Mouse (Mus musculus) embryonic facial prominence, embryonic 11.5 days (tissue): ENCODE results near the gene Aox2. TPM values are rescaled to one million over a fixed set of nuclear protein-coding genes. Genes with fewer than 3 reads are reported as not detected.

ENCODE experiments used
- ATAC-seq: fragments of 200-750 bp; cut with Nextera tagmentation; replicated peaks from 2 replicates; pipeline ENCODE4 v1.8.0; 2017; ENCODE audit warnings: low read depth; ENCODE audit not compliant: insufficient number of reproducible peaks, low FRiP score, low TSS enrichment
- DNase-seq: peaks from one replicate; pipeline ENCODE4 v3.0.0-alpha.2; 2015; ENCODE audit warnings: low spot score
- H3K27ac ChIP-seq: fragments of 300-500 bp; sonication (generic); replicated peaks from 2 replicates; pipeline ENCODE4 v1.5.1; 2014; ENCODE audit warnings: mild to moderate bottlenecking, low read depth, low read length, control low read depth
- H3K27me3 ChIP-seq: fragments of 300-500 bp; sonication (generic); 2 replicates; pipeline ENCODE4 v1.6.1; 2014; ENCODE audit warnings: mild to moderate bottlenecking, low read length, moderate library complexity, mixed read lengths; ENCODE audit not compliant: control insufficient read depth, insufficient read depth
- H3K36me3 ChIP-seq: fragments of 300-500 bp; sonication (generic); replicated peaks from 2 replicates; pipeline ENCODE4 v1.6.1; 2014; ENCODE audit warnings: low read depth, mild to moderate bottlenecking, low read length, moderate library complexity, mixed read lengths; ENCODE audit not compliant: control insufficient read depth, insufficient read depth
- H3K4me1 ChIP-seq: fragments of 300-500 bp; sonication (generic); 2 replicates; pipeline ENCODE4 v1.6.1; 2014; ENCODE audit warnings: low read length, mixed read lengths; ENCODE audit not compliant: control insufficient read depth, insufficient read depth
- H3K4me2 ChIP-seq: fragments of 300-500 bp; sonication (generic); 2 replicates; pipeline ENCODE4 v1.6.1; 2014; ENCODE audit warnings: low read depth, mild to moderate bottlenecking, control low read depth, low read length, moderate library complexity
- H3K4me3 ChIP-seq: fragments of 300-500 bp; sonication (generic); 2 replicates; pipeline ENCODE4 v1.5.1; 2014; ENCODE audit warnings: low read depth, low read length, control low read depth
- H3K9ac ChIP-seq: fragments of 300-500 bp; sonication (generic); replicated peaks from 2 replicates; pipeline ENCODE4 v1.6.1; 2014; ENCODE audit warnings: mild to moderate bottlenecking, control low read depth, low read length
- H3K9me3 ChIP-seq: fragments of 300-500 bp; sonication (generic); replicated peaks from 2 replicates; pipeline ENCODE4 v1.6.1; 2016; ENCODE audit warnings: mild to moderate bottlenecking, low read length, inconsistent platforms, mixed read lengths; ENCODE audit not compliant: control insufficient read depth
- WGBS: fragments of 180-500 bp; shearing (Covaris S2); extraction: QIAGEN DNeasy Blood & Tissue Kit; methylation state at CpG from one replicate; pipeline ENCODE4 v1.1.7; 2014; 5-methylcytosine and 5-hydroxymethylcytosine counted together
- polyA plus RNA-seq: library from polyadenylated mRNA; unstranded; fragments of >200 nt; fragmentation: Nextera tagmentation; extraction: Ambion mirVana; gene quantifications from 2 replicates; pipeline ENCODE4 v1.2.1, GENCODE M21; 2014

Aox2 gene
- polyA plus RNA-seq, 1 experiment from 2014 or later, result not detected

DNA sequence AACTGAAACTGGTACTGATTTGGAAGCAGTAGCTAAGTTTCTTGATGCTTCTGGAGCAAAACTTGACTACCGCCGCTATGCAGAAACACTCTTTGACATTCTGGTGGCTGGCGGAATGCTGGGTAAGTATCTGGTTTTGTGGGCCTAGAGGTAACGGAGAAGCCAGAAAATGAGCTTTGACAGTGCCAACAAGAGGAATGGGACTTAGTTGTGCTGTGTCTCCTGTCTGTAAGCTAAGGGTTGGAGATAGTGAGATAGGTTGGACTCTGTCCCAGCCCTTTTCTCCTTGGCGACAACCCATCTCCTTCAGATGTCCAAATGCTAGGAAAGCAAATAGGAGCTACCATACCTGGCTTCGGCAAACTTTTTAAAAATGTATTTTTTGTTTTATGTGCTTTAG is 119.6 kb downstream of the Aox2 start:
- ATAC-seq, result no peak
- H3K27me3 ChIP-seq, result no peaks in the 10 kb centered on the region
- no peak overlapping the region for H3K4me2 ChIP-seq
- DNase-seq, result no peak
- H3K4me3 ChIP-seq, result no peak overlapping the region
- H3K9ac ChIP-seq, result no peak overlapping the region
- H3K27ac ChIP-seq, result no peak overlapping the region
- WGBS, result 94% methylated on average over 6 of the region's 6 CpGs
- H3K36me3 ChIP-seq, result peaks cover 20% of the 10 kb centered on the region
- H3K9me3 ChIP-seq, result no peaks in the 10 kb centered on the region
- no peaks in the 10 kb centered on the region for H3K4me1 ChIP-seq

DNA sequence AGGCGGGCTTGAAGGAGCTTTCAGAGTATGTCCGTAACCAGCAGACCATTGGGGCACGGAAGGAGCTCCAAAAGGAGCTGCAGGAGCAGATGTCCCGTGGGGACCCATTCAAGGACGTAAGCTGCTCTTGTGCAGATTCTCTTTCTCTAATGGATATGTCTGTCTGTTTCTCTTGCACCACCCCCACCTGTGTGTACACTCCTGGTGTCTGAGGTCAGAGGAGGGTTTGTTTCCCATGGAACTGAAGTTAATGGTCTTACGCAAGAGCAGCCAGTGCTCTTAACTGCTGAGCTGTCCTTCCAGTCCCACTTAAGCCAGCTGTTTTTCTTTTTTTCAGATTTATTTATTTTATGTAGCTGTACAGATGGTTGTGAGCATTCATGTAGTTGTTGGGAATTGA is 123.3 kb downstream of the Aox2 start:
- H3K36me3 ChIP-seq, result peaks cover 21% of the 10 kb centered on the region

DNA sequence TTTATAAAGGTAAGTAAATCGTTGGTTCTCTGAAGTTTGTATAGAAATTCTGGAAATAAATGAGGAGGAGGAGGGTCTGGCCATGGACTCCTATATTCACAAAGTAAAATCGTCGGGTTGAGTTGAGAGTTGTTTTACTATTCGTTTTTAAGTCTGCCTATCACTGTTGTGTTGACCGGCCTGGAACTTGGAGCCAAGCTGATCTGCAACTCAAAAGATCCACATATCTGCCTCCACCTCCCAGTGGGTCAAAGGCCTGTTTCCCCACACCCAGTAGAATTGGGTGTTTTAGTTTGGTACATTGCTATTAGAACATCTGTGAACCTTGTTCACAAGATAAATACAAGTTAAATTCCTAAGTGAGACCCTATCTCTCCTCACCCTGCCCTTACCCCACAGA is 125.6 kb downstream of the Aox2 start:
- DNase-seq (no peak), ATAC-seq (no peak)
- H3K27me3 ChIP-seq, result no peaks in the 10 kb centered on the region
- H3K27ac ChIP-seq, result no peak overlapping the region
- 94% methylated on average over 5 of the region's 5 CpGs for WGBS
- no peak overlapping the region for H3K4me3 ChIP-seq
- H3K4me2 ChIP-seq, result no peak overlapping the region
- H3K4me1 ChIP-seq, result no peaks in the 10 kb centered on the region
- H3K9ac ChIP-seq, result no peak overlapping the region
- no peaks in the 10 kb centered on the region for H3K9me3 ChIP-seq
- H3K36me3 ChIP-seq, result peaks cover 17% of the 10 kb centered on the region

More for the DNA sequence above, 123.3 kb downstream of the Aox2 start:
- Histone ChIP-seq H3K27me3 (no peaks in the 10 kb centered on the region), H3K4me2 (no peak overlapping the region), H3K4me3 (no peak overlapping the region), H3K27ac (no peak overlapping the region), H3K4me1 (no peaks in the 10 kb centered on the region), H3K9me3 (no peaks in the 10 kb centered on the region), H3K9ac (no peak overlapping the region)
- ATAC-seq, result no peak
- 92% methylated on average over 6 of the region's 6 CpGs for WGBS
- no peak for DNase-seq

DNA sequence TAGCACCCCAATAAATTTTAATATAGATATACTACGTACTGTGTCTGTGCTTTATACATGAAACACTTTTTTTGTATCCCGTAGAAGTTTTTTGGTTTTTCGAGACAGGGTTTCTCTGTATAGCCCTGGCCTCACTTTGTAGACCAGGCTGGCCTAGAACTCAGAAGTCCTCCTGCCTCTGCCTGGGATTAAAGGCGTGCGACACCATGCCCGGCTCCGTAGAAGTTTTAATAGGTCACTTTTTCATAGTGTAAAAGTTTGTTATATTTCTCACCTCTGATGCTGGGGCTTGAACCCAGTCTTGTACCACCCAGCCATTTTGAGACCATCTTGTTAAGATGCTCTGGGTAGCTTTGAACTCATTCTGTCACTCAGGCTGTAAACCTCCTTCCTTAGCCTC is 129.2 kb downstream of the Aox2 start:
- Histone ChIP-seq H3K4me3 (no peak overlapping the region), H3K9me3 (no peaks in the 10 kb centered on the region), H3K27ac (no peak overlapping the region), H3K9ac (no peak overlapping the region), H3K36me3 (peaks cover 14% of the 10 kb centered on the region), H3K4me2 (no peak overlapping the region), H3K4me1 (no peaks in the 10 kb centered on the region), H3K27me3 (no peaks in the 10 kb centered on the region)
- WGBS, result 94% methylated on average over 7 of the region's 7 CpGs
- ATAC-seq (no peak), DNase-seq (no peak)

DNA sequence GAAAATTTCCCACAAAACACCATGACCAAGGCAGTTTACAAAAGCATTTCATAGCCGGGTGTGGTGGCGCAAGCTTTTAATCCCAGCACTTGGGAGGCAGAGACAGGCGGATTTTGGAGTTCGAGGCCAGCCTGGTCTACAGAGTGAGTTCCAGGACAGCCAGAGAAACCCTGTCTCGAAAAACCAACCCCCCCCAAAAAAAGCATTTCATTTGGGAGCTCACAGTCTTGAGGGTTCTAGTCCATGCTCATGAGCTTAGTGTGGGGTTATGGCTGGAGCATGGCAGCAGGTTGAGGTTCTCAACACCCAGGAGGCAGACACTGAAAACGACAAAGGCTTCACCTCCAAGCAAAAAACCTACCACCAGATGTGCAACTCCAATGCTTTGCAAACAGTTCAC is 130.0 kb downstream of the Aox2 start:
- no peak for ATAC-seq
- H3K36me3 ChIP-seq, result peaks cover 12% of the 10 kb centered on the region
- H3K27me3 ChIP-seq, result no peaks in the 10 kb centered on the region
- no peaks in the 10 kb centered on the region for H3K4me1 ChIP-seq
- WGBS, result 89% methylated on average over 6 of the region's 6 CpGs
- H3K4me3 ChIP-seq, result no peak overlapping the region
- H3K9ac ChIP-seq, result no peak overlapping the region
- H3K4me2 ChIP-seq, result no peak overlapping the region
- no peaks in the 10 kb centered on the region for H3K9me3 ChIP-seq
- DNase-seq, result no peak
- no peak overlapping the region for H3K27ac ChIP-seq

DNA sequence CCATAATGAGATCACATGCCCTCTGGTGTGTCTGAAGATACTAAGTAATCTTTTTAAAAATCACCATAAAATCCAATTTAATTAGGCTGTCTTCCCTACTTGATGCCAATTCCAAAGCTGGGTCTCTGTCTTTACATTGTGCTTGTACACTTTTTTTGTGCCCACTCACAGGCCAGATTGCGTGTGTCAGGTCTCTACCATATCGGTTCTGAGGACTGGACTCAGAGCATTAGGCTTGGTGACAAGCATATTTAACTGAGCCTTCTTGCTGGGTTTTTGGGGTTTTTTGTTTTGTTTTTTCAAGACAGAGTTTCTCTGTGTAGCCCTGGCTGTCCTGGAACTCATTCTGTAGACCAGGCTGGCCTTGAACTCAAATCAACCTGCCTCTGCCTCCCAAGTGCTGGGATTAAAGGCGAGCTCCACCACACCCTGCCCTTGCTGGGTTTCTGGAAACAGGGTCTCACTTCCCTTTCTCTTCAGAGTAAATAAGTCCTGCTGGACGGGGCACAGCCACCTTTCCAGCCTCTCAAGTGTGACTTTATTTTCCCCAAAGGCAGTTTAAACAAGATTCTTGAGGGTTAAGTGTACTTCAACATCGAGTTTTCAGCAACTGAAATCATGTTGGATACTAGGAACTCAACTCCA is 131.5 kb downstream of the Aox2 start:
- H3K4me3 ChIP-seq, result no peak overlapping the region
- WGBS, result 84% methylated on average over 5 of the region's 5 CpGs
- H3K27me3 ChIP-seq, result no peaks in the 10 kb centered on the region
- H3K9ac ChIP-seq, result no peak overlapping the region
- H3K4me1 ChIP-seq, result no peaks in the 10 kb centered on the region
- ATAC-seq (no peak), DNase-seq (no peak)
- no peak overlapping the region for H3K27ac ChIP-seq
- H3K4me2 ChIP-seq, result no peak overlapping the region
- no peaks in the 10 kb centered on the region for H3K9me3 ChIP-seq
- peaks cover 7% of the 10 kb centered on the region for H3K36me3 ChIP-seq

DNA sequence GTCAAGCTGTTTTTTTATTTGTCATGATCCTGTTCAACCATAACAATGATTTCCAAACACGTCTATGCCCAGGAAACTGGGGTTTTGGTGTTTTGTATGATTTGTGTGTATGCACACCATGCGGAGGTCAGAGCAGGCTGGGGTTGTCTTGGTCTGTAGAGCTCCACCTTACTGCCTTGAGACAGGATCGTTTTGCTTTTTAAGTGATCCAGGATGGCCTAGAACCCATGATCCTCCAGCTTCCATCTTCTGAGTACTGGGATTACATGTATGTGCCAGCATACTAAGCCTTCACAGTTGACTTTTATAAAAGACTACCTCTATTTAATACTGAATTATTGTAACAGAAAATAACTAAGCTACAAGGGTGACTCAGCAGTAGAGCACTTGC is 132.1 kb downstream of the Aox2 start:
- peaks cover 7% of the 10 kb centered on the region for H3K36me3 ChIP-seq
- DNase-seq, result no peak
- no peaks in the 10 kb centered on the region for H3K9me3 ChIP-seq
- ATAC-seq, result 0 out of 2 replicates have a peak, but pooled peaks have one; percentile 27
- no peak overlapping the region for H3K9ac ChIP-seq
- H3K27me3 ChIP-seq, result no peaks in the 10 kb centered on the region
- 92% methylated on average over 3 of the region's 3 CpGs for WGBS
- no peak overlapping the region for H3K4me2 ChIP-seq
- no peak overlapping the region for H3K4me3 ChIP-seq
- no peaks in the 10 kb centered on the region for H3K4me1 ChIP-seq
- H3K27ac ChIP-seq, result no peak overlapping the region

DNA sequence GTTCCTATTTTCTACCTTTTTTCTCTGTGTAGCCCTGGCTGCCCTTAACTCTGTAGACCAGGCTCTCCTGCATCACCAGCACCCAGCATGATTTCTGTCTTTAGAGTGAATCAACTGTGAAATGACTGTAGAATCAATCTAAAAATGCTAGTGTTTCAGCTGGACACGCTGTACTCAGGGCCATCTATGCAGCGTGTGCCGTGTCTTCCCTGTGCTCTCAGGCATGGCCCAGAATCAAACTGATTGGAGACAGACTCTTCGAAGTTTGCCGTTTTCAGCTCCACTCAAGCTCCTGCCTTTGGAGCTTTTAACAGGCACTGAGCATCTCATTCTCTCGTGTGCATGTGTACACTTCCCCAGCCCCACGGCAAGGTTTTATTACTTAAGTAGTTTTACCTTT is 132.7 kb downstream of the Aox2 start:
- Histone ChIP-seq H3K9me3 (no peaks in the 10 kb centered on the region), H3K9ac (no peak overlapping the region), H3K4me2 (no peak overlapping the region), H3K4me3 (no peak overlapping the region), H3K27ac (no peak overlapping the region), H3K36me3 (peaks cover 7% of the 10 kb centered on the region), H3K27me3 (no peaks in the 10 kb centered on the region), H3K4me1 (no peaks in the 10 kb centered on the region)
- ATAC-seq (no peak), DNase-seq (no peak)
- 95% methylated on average over 7 of the region's 7 CpGs for WGBS
